Mouse (Mus musculus): ENCODE results near the gene Slc6a12.

GRCm38 (mm10) chr6:121352276-121352675 is 9.4 kb downstream of the Slc6a12 start:
- TF ChIP-seq CTCF (IDR thresholded peaks at IDR 0.05; ENCODE audit: borderline replicate concordance, insufficient read depth, low read length) (no peak), POLR2A (IDR thresholded peaks at IDR 0.05; ENCODE audit: low read depth, low read length) (no peak)

All from embryonic fibroblast, embryonic 13.5 days (primary cell).